Mouse (Mus musculus): ENCODE measurements at regions not wholly inside any gene's neighbourhood (a gene's known extent, or its start where the extent isn't known, plus 50 kb on each side); places are given as distances from the start of the nearest gene placed in this dataset.

DNA sequence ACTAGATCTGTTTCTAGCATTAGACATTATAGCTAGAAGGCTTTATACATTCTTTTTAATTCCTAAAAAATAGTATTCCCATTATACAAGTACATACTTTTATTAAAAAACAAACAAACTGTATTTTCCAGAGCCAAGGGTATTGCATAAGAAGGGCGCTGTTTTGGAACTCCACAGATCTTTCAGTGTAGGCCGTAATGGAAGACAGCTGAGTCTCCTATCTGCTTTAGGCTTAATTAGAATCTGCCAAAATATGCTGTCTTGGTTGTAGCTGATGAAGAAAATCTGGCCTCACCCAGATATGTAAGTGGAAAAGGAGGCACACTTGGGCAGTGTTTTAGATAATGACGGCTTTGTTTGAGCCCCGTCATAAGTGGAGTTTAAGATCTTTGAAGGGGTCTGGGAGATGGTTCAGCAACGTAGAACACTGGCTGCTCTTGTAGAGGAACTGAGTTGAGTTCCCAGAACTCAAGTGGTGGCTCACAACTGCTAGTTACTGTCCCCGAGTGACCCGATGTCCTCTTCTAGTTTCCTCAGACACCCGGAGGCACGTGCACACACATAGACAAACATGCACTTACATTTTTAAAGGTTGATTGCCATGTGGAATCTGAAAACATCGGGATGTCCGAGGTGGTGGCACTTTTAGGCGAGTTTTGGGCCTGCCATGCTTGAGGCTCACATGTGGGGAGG is 118.6 kb upstream of the Spata13 start:
- no peak overlapping the region for H3K27ac ChIP-seq (replicated peaks; ENCODE audit: low read depth, low read length)
- H3K9me3 ChIP-seq (ENCODE audit: control insufficient read depth, low read length): no peaks in the 10 kb centered on the region
- H3K9ac ChIP-seq (replicated peaks; ENCODE audit: low read length): no peak overlapping the region
- 91% methylated on average over 12 of the region's 12 CpGs for WGBS
- no peaks in the 10 kb centered on the region for H3K27me3 ChIP-seq (ENCODE audit: control insufficient read depth, insufficient read depth, low read length)
- H3K4me2 ChIP-seq (ENCODE audit: low read length): no peak overlapping the region
- H3K36me3 ChIP-seq (ENCODE audit: control insufficient read depth, insufficient read depth, low read length): no peaks in the 10 kb centered on the region
- no peak for ATAC-seq (ENCODE audit: low FRiP score, low TSS enrichment)
- no peak for DNase-seq
- no peak overlapping the region for H3K4me3 ChIP-seq (replicated peaks; ENCODE audit: low read depth, low read length)
- no peaks in the 10 kb centered on the region for H3K4me1 ChIP-seq (ENCODE audit: control insufficient read depth, insufficient read depth, low read length)

DNA sequence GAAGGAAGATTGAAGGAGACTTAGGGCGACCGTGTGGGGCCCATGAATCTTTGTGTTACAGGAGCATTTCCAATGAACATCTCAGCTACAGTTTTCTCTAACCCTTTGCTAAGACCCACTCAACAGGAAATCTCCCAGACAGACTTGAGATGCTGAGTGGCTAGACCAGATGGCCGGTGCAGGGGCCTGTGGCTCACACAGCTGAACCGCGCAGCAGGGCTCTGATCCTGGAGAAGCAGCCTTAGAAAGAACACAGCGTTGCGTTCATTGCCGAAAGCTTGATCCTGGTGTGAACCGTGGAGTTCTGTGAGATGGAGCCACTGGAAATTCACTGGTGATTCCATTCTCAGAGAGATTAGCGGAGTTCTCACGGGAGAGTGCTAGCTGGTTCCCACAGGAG is 115.9 kb upstream of the Spata13 start:
- H3K36me3 ChIP-seq (ENCODE audit: control insufficient read depth, insufficient read depth, low read length): no peaks in the 10 kb centered on the region
- no peak overlapping the region for H3K4me3 ChIP-seq (replicated peaks; ENCODE audit: low read depth, low read length)
- no peak overlapping the region for H3K4me2 ChIP-seq (ENCODE audit: low read length)
- no peaks in the 10 kb centered on the region for H3K27me3 ChIP-seq (ENCODE audit: control insufficient read depth, insufficient read depth, low read length)
- 98% methylated on average over 11 of the region's 11 CpGs for WGBS
- H3K9ac ChIP-seq (replicated peaks; ENCODE audit: low read length): no peak overlapping the region
- DNase-seq (no peak), ATAC-seq (ENCODE audit: low FRiP score, low TSS enrichment) (no peak)
- no peaks in the 10 kb centered on the region for H3K9me3 ChIP-seq (ENCODE audit: control insufficient read depth, low read length)
- H3K27ac ChIP-seq (replicated peaks; ENCODE audit: low read depth, low read length): no peak overlapping the region
- no peaks in the 10 kb centered on the region for H3K4me1 ChIP-seq (ENCODE audit: control insufficient read depth, insufficient read depth, low read length)

DNA sequence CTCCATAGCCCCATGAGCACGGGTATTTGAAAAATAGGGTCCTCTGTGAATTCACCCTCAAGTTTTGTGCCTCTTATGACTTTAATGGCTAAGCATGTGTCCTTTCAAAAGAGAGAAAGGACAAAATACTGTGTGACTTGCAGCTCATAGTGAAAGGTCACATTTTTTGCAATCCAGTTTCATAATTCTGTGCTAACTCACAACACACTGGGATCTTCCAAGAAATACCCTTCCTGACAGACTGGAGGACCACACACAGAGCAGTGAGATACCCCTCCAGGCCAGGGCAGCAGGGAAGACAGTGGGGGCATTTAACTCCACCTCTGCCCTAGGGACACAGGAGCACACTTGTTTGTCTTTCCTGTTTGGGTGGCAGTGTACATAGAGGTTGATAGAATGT is 110.8 kb upstream of the Spata13 start:
- H3K4me1 ChIP-seq (ENCODE audit: control insufficient read depth, insufficient read depth, low read length): no peaks in the 10 kb centered on the region
- H3K36me3 ChIP-seq (ENCODE audit: control insufficient read depth, insufficient read depth, low read length): no peaks in the 10 kb centered on the region
- H3K9ac ChIP-seq (replicated peaks; ENCODE audit: low read length): no peak overlapping the region
- ATAC-seq (ENCODE audit: low FRiP score, low TSS enrichment) (no peak), DNase-seq (no peak)
- no peak overlapping the region for H3K4me2 ChIP-seq (ENCODE audit: low read length)
- H3K4me3 ChIP-seq (replicated peaks; ENCODE audit: low read depth, low read length): no peak overlapping the region
- WGBS: 76% methylated on average over 1 of the region's 1 CpGs
- H3K27me3 ChIP-seq (ENCODE audit: control insufficient read depth, insufficient read depth, low read length): no peaks in the 10 kb centered on the region
- no peaks in the 10 kb centered on the region for H3K9me3 ChIP-seq (ENCODE audit: control insufficient read depth, low read length)
- no peak overlapping the region for H3K27ac ChIP-seq (replicated peaks; ENCODE audit: low read depth, low read length)

DNA sequence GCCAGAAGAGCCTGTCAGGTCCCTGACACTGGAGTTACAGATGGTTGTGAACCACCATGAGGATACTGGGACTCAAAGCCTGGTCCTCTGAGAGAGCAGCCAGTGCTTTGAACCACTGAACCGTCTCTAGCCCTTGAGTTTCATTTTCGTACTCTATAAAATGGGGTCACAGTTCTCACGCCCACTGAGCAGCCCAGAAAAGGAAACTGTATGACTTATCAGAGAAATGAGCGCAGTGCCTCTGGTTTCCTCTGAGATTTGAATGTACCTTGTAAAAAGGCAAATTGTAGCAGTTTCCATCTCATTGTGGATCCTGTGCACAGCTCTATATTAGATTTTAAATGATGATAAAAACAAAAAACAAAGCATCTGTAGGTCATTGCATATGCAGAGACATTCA is 108.9 kb upstream of the Spata13 start:
- Histone ChIP-seq H3K4me2 (ENCODE audit: low read length) (no peak overlapping the region), H3K4me3 (replicated peaks; ENCODE audit: low read depth, low read length) (no peak overlapping the region), H3K9me3 (ENCODE audit: control insufficient read depth, low read length) (no peaks in the 10 kb centered on the region), H3K27me3 (ENCODE audit: control insufficient read depth, insufficient read depth, low read length) (no peaks in the 10 kb centered on the region), H3K36me3 (ENCODE audit: control insufficient read depth, insufficient read depth, low read length) (no peaks in the 10 kb centered on the region), H3K27ac (replicated peaks; ENCODE audit: low read depth, low read length) (no peak overlapping the region), H3K9ac (replicated peaks; ENCODE audit: low read length) (no peak overlapping the region), H3K4me1 (ENCODE audit: control insufficient read depth, insufficient read depth, low read length) (peaks cover 2% of the 10 kb centered on the region)
- DNase-seq (no peak), ATAC-seq (ENCODE audit: low FRiP score, low TSS enrichment) (no peak)
- 81% methylated on average over 4 of the region's 4 CpGs for WGBS

DNA sequence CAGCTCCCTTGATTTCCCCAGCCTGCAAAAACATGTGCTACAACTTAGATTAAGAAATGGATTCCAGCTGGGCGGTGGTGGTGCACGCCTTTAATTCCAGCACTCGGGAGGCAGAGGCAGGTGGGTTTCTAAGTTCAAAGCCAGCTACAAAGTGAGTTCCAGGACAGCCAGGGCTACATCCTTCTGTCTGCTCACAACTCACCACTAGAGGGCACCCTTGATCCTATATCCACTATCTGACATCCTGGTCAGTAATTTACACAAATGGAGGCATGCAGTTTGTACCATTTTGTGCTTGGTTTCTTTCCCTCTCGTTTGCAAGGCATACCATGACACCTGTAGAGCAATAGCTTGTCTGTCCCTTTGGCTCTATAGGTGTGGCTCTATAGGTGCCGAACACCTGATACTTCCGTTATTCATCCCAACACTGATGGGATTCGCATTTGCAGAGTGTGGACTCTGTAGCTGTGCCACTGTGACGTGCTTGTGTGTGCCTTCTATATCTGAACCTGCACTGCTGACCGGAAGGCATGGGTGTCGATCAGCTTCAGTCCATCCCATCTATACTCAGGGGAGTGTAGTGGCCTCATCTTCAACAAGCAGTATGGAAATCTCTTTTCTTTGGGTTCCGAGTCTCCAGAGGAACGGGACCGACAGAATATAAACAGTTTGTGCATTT is 108.4 kb upstream of the Spata13 start:
- Histone ChIP-seq H3K27me3 (ENCODE audit: control insufficient read depth, insufficient read depth, low read length) (no peaks in the 10 kb centered on the region), H3K4me2 (ENCODE audit: low read length) (no peak overlapping the region), H3K4me1 (ENCODE audit: control insufficient read depth, insufficient read depth, low read length) (peaks cover 7% of the 10 kb centered on the region), H3K27ac (replicated peaks; ENCODE audit: low read depth, low read length) (no peak overlapping the region), H3K36me3 (ENCODE audit: control insufficient read depth, insufficient read depth, low read length) (no peaks in the 10 kb centered on the region), H3K4me3 (replicated peaks; ENCODE audit: low read depth, low read length) (no peak overlapping the region), H3K9me3 (ENCODE audit: control insufficient read depth, low read length) (no peaks in the 10 kb centered on the region), H3K9ac (replicated peaks; ENCODE audit: low read length) (no peak overlapping the region)
- 73% methylated on average over 13 of the region's 13 CpGs for WGBS
- ATAC-seq (ENCODE audit: low FRiP score, low TSS enrichment) (peak; percentile 72; the same call in 1 of the 2 replicates), DNase-seq (peak; percentile 94)

DNA sequence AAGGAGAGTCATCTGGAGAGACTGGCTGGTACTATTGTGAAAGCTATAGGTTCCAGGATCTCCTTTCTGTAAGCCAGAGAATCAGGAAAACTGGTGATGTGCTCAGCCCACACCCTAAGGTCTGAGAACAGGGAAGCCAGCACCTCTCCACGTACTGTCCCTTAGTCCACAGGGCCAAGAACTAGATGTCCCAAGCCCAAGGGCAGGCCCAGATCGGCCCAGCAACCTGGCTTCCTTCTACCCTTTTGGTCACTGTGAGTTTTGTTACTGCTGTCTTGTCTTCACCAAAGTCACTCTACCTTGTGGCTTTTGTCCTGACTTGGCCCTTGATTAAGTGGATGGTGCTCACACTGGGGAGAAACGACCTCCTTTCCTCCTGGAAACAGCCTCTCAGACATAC is 107.8 kb upstream of the Spata13 start:
- H3K36me3 ChIP-seq (ENCODE audit: control insufficient read depth, insufficient read depth, low read length): no peaks in the 10 kb centered on the region
- no peak overlapping the region for H3K9ac ChIP-seq (replicated peaks; ENCODE audit: low read length)
- DNase-seq (no peak), ATAC-seq (ENCODE audit: low FRiP score, low TSS enrichment) (no peak)
- no peaks in the 10 kb centered on the region for H3K27me3 ChIP-seq (ENCODE audit: control insufficient read depth, insufficient read depth, low read length)
- no peak overlapping the region for H3K4me2 ChIP-seq (ENCODE audit: low read length)
- no peak overlapping the region for H3K4me3 ChIP-seq (replicated peaks; ENCODE audit: low read depth, low read length)
- no peak overlapping the region for H3K27ac ChIP-seq (replicated peaks; ENCODE audit: low read depth, low read length)
- peaks cover 10% of the 10 kb centered on the region for H3K4me1 ChIP-seq (ENCODE audit: control insufficient read depth, insufficient read depth, low read length)
- no peaks in the 10 kb centered on the region for H3K9me3 ChIP-seq (ENCODE audit: control insufficient read depth, low read length)
- WGBS: 76% methylated on average over 3 of the region's 3 CpGs

DNA sequence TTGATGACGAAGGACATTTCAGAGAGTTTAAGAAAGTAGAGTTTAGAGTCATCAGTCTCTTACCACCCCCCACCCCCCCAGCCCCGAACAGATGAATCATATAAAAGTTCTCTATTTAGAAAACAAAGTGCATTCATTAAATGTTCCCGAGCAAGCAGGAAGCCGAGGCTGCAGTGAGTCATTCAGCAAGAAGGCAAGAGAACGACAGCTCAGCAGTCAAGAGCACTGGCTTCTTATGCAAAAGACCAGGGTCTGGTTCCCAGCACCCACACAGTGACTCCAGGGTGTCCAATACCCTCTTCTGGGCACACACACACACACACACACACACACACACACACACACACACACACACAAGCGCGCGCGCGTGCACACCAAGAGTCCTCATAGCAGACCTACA is 107.0 kb upstream of the Spata13 start:
- H3K9ac ChIP-seq (replicated peaks; ENCODE audit: low read length): no peak overlapping the region
- no peaks in the 10 kb centered on the region for H3K27me3 ChIP-seq (ENCODE audit: control insufficient read depth, insufficient read depth, low read length)
- H3K27ac ChIP-seq (replicated peaks; ENCODE audit: low read depth, low read length): no peak overlapping the region
- WGBS: 91% methylated on average over 10 of the region's 10 CpGs
- no peak for DNase-seq
- H3K4me1 ChIP-seq (ENCODE audit: control insufficient read depth, insufficient read depth, low read length): peaks cover 10% of the 10 kb centered on the region
- H3K4me2 ChIP-seq (ENCODE audit: low read length): no peak overlapping the region
- no peaks in the 10 kb centered on the region for H3K36me3 ChIP-seq (ENCODE audit: control insufficient read depth, insufficient read depth, low read length)
- no peak for ATAC-seq (ENCODE audit: low FRiP score, low TSS enrichment)
- no peaks in the 10 kb centered on the region for H3K9me3 ChIP-seq (ENCODE audit: control insufficient read depth, low read length)
- no peak overlapping the region for H3K4me3 ChIP-seq (replicated peaks; ENCODE audit: low read depth, low read length)

DNA sequence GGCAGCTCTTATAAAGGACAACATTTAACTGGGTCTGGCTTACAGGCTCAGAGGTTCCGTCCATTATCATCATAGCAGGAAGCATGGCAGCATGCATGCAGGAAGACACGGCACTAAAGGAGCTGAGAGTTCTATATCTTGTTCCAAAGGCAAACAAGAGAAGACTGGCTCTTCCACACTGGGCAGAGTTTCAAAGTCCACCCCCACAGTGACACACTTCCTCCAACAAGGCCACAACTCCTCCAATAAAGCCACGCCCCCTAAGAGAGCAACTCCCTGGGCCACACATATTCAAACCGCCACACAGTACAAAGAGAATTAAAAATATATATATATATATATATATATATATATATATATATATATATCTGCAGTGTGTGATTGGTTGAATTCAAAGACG is 105.8 kb upstream of the Spata13 start:
- 92% methylated on average over 5 of the region's 5 CpGs for WGBS
- ATAC-seq (ENCODE audit: low FRiP score, low TSS enrichment): no peak

DNA sequence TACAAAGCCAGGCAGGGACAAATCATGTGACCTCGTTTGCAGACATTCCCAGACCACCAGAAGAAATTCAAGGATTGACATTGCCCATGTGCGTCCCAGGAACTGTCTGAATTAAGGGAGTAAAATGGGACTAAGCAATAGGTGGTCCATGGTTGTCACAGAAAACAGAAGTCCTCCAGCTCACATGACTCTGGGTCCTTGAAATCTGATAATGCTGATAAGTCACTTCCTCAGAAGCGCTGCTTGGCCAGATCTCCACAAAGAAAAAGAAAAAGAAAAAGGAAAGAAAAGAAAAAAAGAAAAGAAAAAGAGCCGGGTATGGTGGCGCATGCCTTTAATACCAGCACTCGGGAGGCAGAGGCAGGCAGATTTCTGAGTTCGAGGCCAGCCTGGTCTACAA is 105.3 kb upstream of the Spata13 start:
- WGBS: 93% methylated on average over 7 of the region's 7 CpGs
- peaks cover 17% of the 10 kb centered on the region for H3K4me1 ChIP-seq (ENCODE audit: control insufficient read depth, insufficient read depth, low read length)
- no peak overlapping the region for H3K4me3 ChIP-seq (replicated peaks; ENCODE audit: low read depth, low read length)
- H3K36me3 ChIP-seq (ENCODE audit: control insufficient read depth, insufficient read depth, low read length): no peaks in the 10 kb centered on the region
- no peak overlapping the region for H3K27ac ChIP-seq (replicated peaks; ENCODE audit: low read depth, low read length)
- no peak overlapping the region for H3K4me2 ChIP-seq (ENCODE audit: low read length)
- no peaks in the 10 kb centered on the region for H3K9me3 ChIP-seq (ENCODE audit: control insufficient read depth, low read length)
- DNase-seq: no peak
- no peak overlapping the region for H3K9ac ChIP-seq (replicated peaks; ENCODE audit: low read length)
- ATAC-seq (ENCODE audit: low FRiP score, low TSS enrichment): no peak
- no peaks in the 10 kb centered on the region for H3K27me3 ChIP-seq (ENCODE audit: control insufficient read depth, insufficient read depth, low read length)

More for the DNA sequence above, 105.8 kb upstream of the Spata13 start:
- DNase-seq: no peak
- no peak overlapping the region for H3K27ac ChIP-seq (replicated peaks; ENCODE audit: low read depth, low read length)
- H3K4me2 ChIP-seq (ENCODE audit: low read length): no peak overlapping the region
- no peaks in the 10 kb centered on the region for H3K27me3 ChIP-seq (ENCODE audit: control insufficient read depth, insufficient read depth, low read length)
- H3K9me3 ChIP-seq (ENCODE audit: control insufficient read depth, low read length): no peaks in the 10 kb centered on the region
- peaks cover 11% of the 10 kb centered on the region for H3K4me1 ChIP-seq (ENCODE audit: control insufficient read depth, insufficient read depth, low read length)
- no peak overlapping the region for H3K4me3 ChIP-seq (replicated peaks; ENCODE audit: low read depth, low read length)
- H3K36me3 ChIP-seq (ENCODE audit: control insufficient read depth, insufficient read depth, low read length): no peaks in the 10 kb centered on the region
- no peak overlapping the region for H3K9ac ChIP-seq (replicated peaks; ENCODE audit: low read length)

Data from midbrain, embryonic 14.5 days (tissue).